Mouse (Mus musculus) MEL (cell line): ENCODE measurements around the gene Bphl.

Source experiments
- CTCF ChIP-seq, 3 experiments: IDR thresholded peaks in 2 of 3; conservative IDR thresholded peaks in 1 of 3; 2 replicates each; pipeline ENCODE4 v1.5.1; 2011 to 2012; ENCODE audit warnings: low read length in 3 of 3, low read depth in 2 of 3, mild to moderate bottlenecking in 2 of 3, improper control_type of control experiment in 1 of 3, inconsistent platforms in 1 of 3, mixed read lengths in 1 of 3, moderate library complexity in 1 of 3; ENCODE audit not compliant: control insufficient read depth in 1 of 3, insufficient read depth in 1 of 3, poor library complexity in 1 of 3, severe bottlenecking in 1 of 3
- ELF1 ChIP-seq: IDR thresholded peaks from 2 replicates; pipeline ENCODE4 v1.6.1; 2014; ENCODE audit warnings: low read depth, mild to moderate bottlenecking, inconsistent platforms, low read length, improper control_type of control experiment, moderate library complexity
- EP300 ChIP-seq, 2 experiments: IDR thresholded peaks; 2 replicates each; pipeline ENCODE4 v1.6.1; 2011; ENCODE audit warnings: improper control_type of control experiment in 2 of 2, low read length in 2 of 2, low read depth in 1 of 2, mild to moderate bottlenecking in 1 of 2
- ETS1 ChIP-seq: IDR thresholded peaks from 2 replicates; pipeline ENCODE4 v1.6.1; 2012; ENCODE audit warnings: low read depth, mild to moderate bottlenecking, inconsistent platforms, low read length, improper control_type of control experiment, moderate library complexity
- MXI1 ChIP-seq: IDR thresholded peaks from 2 replicates; pipeline ENCODE4 v1.6.1; 2011; ENCODE audit warnings: mild to moderate bottlenecking, low read depth, low read length, improper control_type of control experiment
- POLR2A ChIP-seq, 2 experiments: IDR thresholded peaks; 2 replicates each; pipeline ENCODE4 v1.6.1; 2011 to 2012; ENCODE audit warnings: low read length in 2 of 2, mild to moderate bottlenecking in 2 of 2, control low read depth in 1 of 2, improper control_type of control experiment in 1 of 2, low read depth in 1 of 2, moderate library complexity in 1 of 2; ENCODE audit not compliant: control insufficient read depth in 1 of 2, insufficient read depth in 1 of 2, poor library complexity in 1 of 2
- POLR2AphosphoS2 ChIP-seq: IDR thresholded peaks from 2 replicates; pipeline ENCODE4 v1.6.1; 2011; ENCODE audit warnings: low read length, improper control_type of control experiment
- SIN3A ChIP-seq: IDR thresholded peaks from 2 replicates; pipeline ENCODE4 v1.6.1; 2012; ENCODE audit warnings: low read length, improper control_type of control experiment, inconsistent platforms

DNA sequence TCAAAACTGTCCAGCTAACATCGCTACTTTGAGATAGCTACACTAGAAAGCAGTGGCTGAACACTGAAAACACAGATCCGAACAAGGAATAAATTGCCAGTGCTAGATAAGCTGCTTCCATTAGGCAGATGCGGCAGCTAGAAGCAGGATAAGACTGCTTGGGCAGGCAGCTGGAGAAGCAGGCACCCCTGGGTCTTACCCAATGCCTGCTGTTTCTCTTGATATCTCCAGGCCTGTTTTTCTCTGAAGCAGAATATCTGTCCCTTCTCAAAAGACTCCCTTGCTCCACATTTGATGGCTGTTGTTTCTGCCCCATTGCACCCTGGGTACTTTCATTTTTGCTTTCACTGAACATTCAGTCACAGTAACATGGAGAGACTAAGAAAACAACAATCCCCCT is 63.3 kb downstream of the Bphl start:
- no peak for TF ChIP-seq CTCF (IDR thresholded peaks at IDR 0.05 in 2 of 3, conservative IDR thresholded peaks at IDR 0.05 in 1 of 3; ENCODE audit: control insufficient read depth in 1 of 3, insufficient read depth in 1 of 3, low read depth in 2 of 3, low read length in 3 of 3, poor library complexity in 1 of 3, severe bottlenecking in 1 of 3)
- peak; percentile 84 for TF ChIP-seq EP300 (IDR thresholded peaks at IDR 0.05; ENCODE audit: low read depth in 1 of 2, low read length in 2 of 2)
- peak in 1 of 2 experiments; percentile 41; a peak in 1 of 4 replicates for TF ChIP-seq POLR2A (IDR thresholded peaks at IDR 0.05; ENCODE audit: control insufficient read depth in 1 of 2, insufficient read depth in 1 of 2, low read depth in 1 of 2, low read length in 2 of 2, poor library complexity in 1 of 2)
- TF ChIP-seq MXI1, result peak; percentile 51; the same call in 1 of the 2 replicates
- no peak for TF ChIP-seq ELF1
- no peak for TF ChIP-seq POLR2AphosphoS2
- peak; percentile 80 for TF ChIP-seq ETS1
- peak; percentile 60 for TF ChIP-seq SIN3A
